Mouse (Mus musculus) cerebellum, adult 2 months (tissue): Measurements from ENCODE around the gene Ghrhr.

ENCODE experiments used
- CTCF ChIP-seq: fragments of 200-500 bp; IDR thresholded peaks from 2 replicates; pipeline ENCODE4 v1.5.1; 2011; ENCODE audit warnings: low read depth, mild to moderate bottlenecking, control low read depth, low read length, moderate library complexity, borderline replicate concordance; ENCODE audit not compliant: insufficient read depth
- POLR2A ChIP-seq: fragments of 200-500 bp; IDR thresholded peaks from 2 replicates; pipeline ENCODE4 v1.6.1; 2011; ENCODE audit warnings: low read length, control low read depth, borderline replicate concordance; ENCODE audit not compliant: insufficient read depth

DNA sequence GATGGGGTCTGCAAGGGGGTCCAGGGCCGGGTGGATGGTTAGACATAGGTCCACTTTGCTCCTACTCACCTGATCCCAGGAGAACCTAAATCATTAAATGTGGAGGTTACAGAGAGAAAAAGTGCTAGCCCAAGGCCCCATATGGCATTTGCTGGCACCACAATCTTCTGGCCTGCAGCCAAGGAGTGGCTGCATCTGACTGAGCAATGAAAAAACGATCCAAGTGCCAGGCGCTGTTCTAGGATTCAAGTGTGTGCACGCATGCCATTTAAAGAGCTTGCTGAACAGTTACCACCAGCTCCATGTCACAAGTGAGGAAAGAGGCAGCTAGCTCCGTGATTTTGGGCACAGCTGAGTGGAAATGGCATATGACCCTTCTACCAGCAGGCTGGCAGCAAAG is 23.8 kb downstream of the Ghrhr start:
- TF ChIP-seq POLR2A (no peak), CTCF (no peak)
